Mouse (Mus musculus): ENCODE results near the gene Arrb1.

Gene Arrb1

GRCm38 (mm10) chr7:99579491-99580190, 44.4 kb downstream of the Arrb1 start:
- DNase-seq (ENCODE audit: extremely low spot score, low read depth, low spot score), result no peak

GRCm38 (mm10) chr7:99580247-99580646, 45.0 kb downstream of the Arrb1 start:
- DNase-seq (ENCODE audit: extremely low spot score, low read depth, low spot score), result no peak

- DNase-seq (ENCODE audit: extremely low spot score, low read depth, low spot score), result no peak
Observed at GRCm38 (mm10) chr7:99582306-99582705, 47.0 kb downstream of the Arrb1 start.

- no peak for DNase-seq (ENCODE audit: extremely low spot score, low read depth, low spot score)
Observed at GRCm38 (mm10) chr7:99582867-99583266, 47.6 kb downstream of the Arrb1 start.

- no peak for DNase-seq (ENCODE audit: extremely low spot score, low read depth, low spot score)
Observed at GRCm38 (mm10) chr7:99583625-99584024, 48.4 kb downstream of the Arrb1 start.

- no peak for DNase-seq (ENCODE audit: extremely low spot score, low read depth, low spot score)
Observed at GRCm38 (mm10) chr7:99585976-99586375, 50.7 kb downstream of the Arrb1 start.

- DNase-seq (ENCODE audit: extremely low spot score, low read depth, low spot score), result peak; percentile 39
Observed at GRCm38 (mm10) chr7:99590064-99590463, 54.8 kb downstream of the Arrb1 start.

- no peak for DNase-seq (ENCODE audit: extremely low spot score, low read depth, low spot score)
Observed at GRCm38 (mm10) chr7:99590646-99591045, 55.4 kb downstream of the Arrb1 start.

GRCm38 (mm10) chr7:99592669-99593068, 57.4 kb downstream of the Arrb1 start:
- DNase-seq (ENCODE audit: extremely low spot score, low read depth, low spot score), result no peak

GRCm38 (mm10) chr7:99593868-99594803, 58.9 kb downstream of the Arrb1 start:
- no peak for DNase-seq (ENCODE audit: extremely low spot score, low read depth, low spot score)

- no peak for DNase-seq (ENCODE audit: extremely low spot score, low read depth, low spot score)
Observed at GRCm38 (mm10) chr7:99598722-99599121, 63.5 kb downstream of the Arrb1 start.

GRCm38 (mm10) chr7:99603875-99604662, 68.8 kb downstream of the Arrb1 start:
- no peak for DNase-seq (ENCODE audit: extremely low spot score, low read depth, low spot score)

GRCm38 (mm10) chr7:99605058-99605457, 69.8 kb downstream of the Arrb1 start:
- no peak for DNase-seq (ENCODE audit: extremely low spot score, low read depth, low spot score)

- DNase-seq (ENCODE audit: extremely low spot score, low read depth, low spot score), result no peak
Observed at GRCm38 (mm10) chr7:99606303-99606702, 71.0 kb downstream of the Arrb1 start.

- DNase-seq (ENCODE audit: extremely low spot score, low read depth, low spot score), result no peak
Observed at GRCm38 (mm10) chr7:99606766-99607165, 71.5 kb downstream of the Arrb1 start.

- no peak for DNase-seq (ENCODE audit: extremely low spot score, low read depth, low spot score)
Observed at GRCm38 (mm10) chr7:99607632-99608031, 72.4 kb downstream of the Arrb1 start.

- no peak for DNase-seq (ENCODE audit: extremely low spot score, low read depth, low spot score)
Observed at GRCm38 (mm10) chr7:99618264-99618663, 83.0 kb downstream of the Arrb1 start.

GRCm38 (mm10) chr7:99618860-99619259, 83.6 kb downstream of the Arrb1 start:
- no peak for DNase-seq (ENCODE audit: extremely low spot score, low read depth, low spot score)

GRCm38 (mm10) chr7:99625722-99626375, 90.6 kb downstream of the Arrb1 start:
- DNase-seq (ENCODE audit: extremely low spot score, low read depth, low spot score), result peak; percentile 37

GRCm38 (mm10) chr7:99626376-99627270, 91.4 kb downstream of the Arrb1 start, which contains the start of gene Tpbgl:
Gene Tpbgl, minus strand, starts transcription at chr7:99627103.
- DNase-seq (ENCODE audit: extremely low spot score, low read depth, low spot score), result no peak
